Mouse (Mus musculus): ENCODE results near the gene Rps7. TPM values are rescaled to one million over a fixed set of nuclear protein-coding genes. Genes with fewer than 3 reads are reported as not detected.
A peak's percentile ranks its signal among the peaks of the same experiment; 100 is the strongest.

The Rps7 gene
- polyA plus RNA-seq, 1 experiment: 932 TPM

DNA sequence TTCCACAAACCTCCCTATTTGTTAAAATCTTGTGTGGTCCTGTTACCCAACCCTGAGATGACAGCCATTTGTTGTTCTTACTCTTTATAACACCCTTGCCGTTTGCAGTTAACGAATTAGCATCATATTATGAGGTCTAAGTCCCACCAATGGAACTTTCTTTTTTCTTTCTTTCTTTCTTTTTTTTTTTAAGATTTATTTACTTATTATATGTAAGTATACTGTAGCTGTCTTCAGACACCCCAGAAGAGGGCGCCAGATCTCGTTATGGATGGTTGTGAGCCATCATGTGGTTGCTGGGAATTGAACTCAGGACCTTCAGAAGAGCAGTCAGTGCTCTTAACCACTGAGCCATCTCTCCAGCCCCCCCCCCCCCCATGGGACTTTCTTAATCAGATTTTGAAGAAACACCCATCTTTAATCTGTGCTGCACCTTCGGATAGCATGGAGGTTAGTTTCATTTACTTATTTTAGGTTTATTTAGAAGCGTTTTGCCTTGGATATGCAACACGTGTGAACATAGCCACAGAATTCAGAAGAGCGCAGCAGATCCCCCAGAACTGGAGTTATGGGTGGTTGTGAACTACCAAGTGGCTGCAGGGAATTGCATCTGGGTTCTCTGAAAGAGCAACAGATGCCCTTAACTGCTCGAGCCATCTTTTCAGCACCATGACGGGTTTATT, 38.4 kb upstream of the Rps7 start:
- H3ac ChIP-seq (ENCODE audit: control insufficient read depth, insufficient read length): no peak overlapping the region
- no peaks in the 10 kb centered on the region for H3K36me3 ChIP-seq (ENCODE audit: control insufficient read depth, insufficient read depth)
- H3K4me2 ChIP-seq (ENCODE audit: low read depth): no peak overlapping the region
- TF ChIP-seq POLR2AphosphoS2 (IDR thresholded peaks at IDR 0.05; ENCODE audit: insufficient read length, low read depth): no peak
- H3K4me3 ChIP-seq: peak overlapping the region; percentile 28
- H3K27me3 ChIP-seq (ENCODE audit: control insufficient read depth, insufficient read depth, insufficient read length): no peaks in the 10 kb centered on the region
- H3K79me2 ChIP-seq (ENCODE audit: control insufficient read depth, insufficient read depth): no peaks in the 10 kb centered on the region

DNA sequence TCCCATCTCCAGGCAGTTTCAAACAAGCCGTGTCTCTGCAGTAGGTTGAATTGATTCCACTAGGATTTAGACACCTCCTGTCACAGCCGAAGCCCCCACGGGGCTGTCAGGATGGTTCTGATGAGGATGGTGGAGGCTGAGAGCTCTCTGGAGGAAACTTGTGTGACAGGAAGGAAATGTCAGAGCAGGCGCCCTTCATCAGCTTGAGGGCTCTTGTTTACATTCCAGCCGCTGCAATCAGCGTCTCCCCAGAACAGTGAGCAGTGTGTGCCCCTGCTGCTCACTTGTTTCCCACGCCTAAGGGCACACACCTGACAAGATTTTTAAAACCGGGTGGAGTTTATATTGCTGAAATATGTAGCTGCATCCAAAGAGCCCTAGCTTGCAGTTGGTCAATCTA, 31.5 kb upstream of the Rps7 start:
- no peaks in the 10 kb centered on the region for H3K27me3 ChIP-seq (ENCODE audit: control insufficient read depth, insufficient read depth, insufficient read length)
- no peak overlapping the region for H3K4me2 ChIP-seq (ENCODE audit: low read depth)
- H3K36me3 ChIP-seq (ENCODE audit: control insufficient read depth, insufficient read depth): no peaks in the 10 kb centered on the region
- no peak overlapping the region for H3K4me3 ChIP-seq
- no peak for TF ChIP-seq CEBPB (IDR thresholded peaks at IDR 0.05; ENCODE audit: insufficient read depth, poor library complexity, severe bottlenecking)
- no peak for TF ChIP-seq MAX (IDR thresholded peaks at IDR 0.05; ENCODE audit: low read depth)
- TF ChIP-seq SRF (IDR thresholded peaks at IDR 0.05; ENCODE audit: control insufficient read depth, insufficient read length, low read depth): no peak
- TF ChIP-seq REST (IDR thresholded peaks at IDR 0.05; ENCODE audit: insufficient read depth, insufficient read length): no peak
- no peak for TF ChIP-seq TCF3 (IDR thresholded peaks at IDR 0.05; ENCODE audit: insufficient read length, low read depth)
- no peak for TF ChIP-seq E2F4 (IDR thresholded peaks at IDR 0.05; ENCODE audit: insufficient read depth)
- no peak for TF ChIP-seq MYOD1 (IDR thresholded peaks at IDR 0.05; ENCODE audit: control insufficient read depth in 1 of 3, insufficient read length in 2 of 3, low read depth in 2 of 3)
- TF ChIP-seq USF1 (IDR thresholded peaks at IDR 0.05; ENCODE audit: low read depth): no peak
- no peak for TF ChIP-seq POLR2AphosphoS2 (IDR thresholded peaks at IDR 0.05; ENCODE audit: insufficient read length, low read depth)
- no peak for TF ChIP-seq POLR2A (IDR thresholded peaks at IDR 0.05; ENCODE audit: insufficient read length, low read depth)
- no peak for TF ChIP-seq TCF12 (IDR thresholded peaks at IDR 0.05; ENCODE audit: insufficient read depth, poor library complexity, severe bottlenecking)
- TF ChIP-seq MYOG (IDR thresholded peaks at IDR 0.05; ENCODE audit: control insufficient read depth in 1 of 3, insufficient read depth in 1 of 3, insufficient read length in 2 of 3, low read depth in 2 of 3): no peak
- no peaks in the 10 kb centered on the region for H3K79me2 ChIP-seq (ENCODE audit: control insufficient read depth, insufficient read depth)
- H3ac ChIP-seq (ENCODE audit: control insufficient read depth, insufficient read length): no peak overlapping the region

DNA sequence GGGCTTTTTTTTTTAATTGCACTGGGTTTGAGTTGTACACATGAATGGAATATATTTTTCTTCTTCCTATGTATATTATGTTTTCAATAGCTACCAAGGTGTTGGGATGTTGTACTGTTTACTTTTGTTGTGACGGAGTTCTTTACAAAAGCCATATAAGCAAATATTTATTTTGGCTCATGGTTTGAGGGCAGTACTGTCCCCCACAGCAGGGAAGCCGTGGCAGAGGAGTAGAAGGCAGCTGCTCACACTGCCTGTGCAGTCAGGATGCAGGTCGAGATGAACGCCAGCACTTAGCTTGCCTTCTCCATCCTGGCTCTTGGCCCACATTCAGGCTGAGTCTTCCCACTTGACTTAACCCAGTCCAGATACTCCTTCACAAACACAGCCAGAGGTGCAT, 31.0 kb upstream of the Rps7 start:
- TF ChIP-seq USF1 (IDR thresholded peaks at IDR 0.05; ENCODE audit: low read depth) (no peak), MYOD1 (IDR thresholded peaks at IDR 0.05; ENCODE audit: control insufficient read depth in 1 of 3, insufficient read length in 2 of 3, low read depth in 2 of 3) (no peak), TCF12 (IDR thresholded peaks at IDR 0.05; ENCODE audit: insufficient read depth, poor library complexity, severe bottlenecking) (no peak)
- H3K4me3 ChIP-seq: no peak overlapping the region
- H3ac ChIP-seq (ENCODE audit: control insufficient read depth, insufficient read length): no peak overlapping the region
- no peaks in the 10 kb centered on the region for H3K27me3 ChIP-seq (ENCODE audit: control insufficient read depth, insufficient read depth, insufficient read length)
- no peaks in the 10 kb centered on the region for H3K36me3 ChIP-seq (ENCODE audit: control insufficient read depth, insufficient read depth)
- H3K4me2 ChIP-seq (ENCODE audit: low read depth): no peak overlapping the region
- H3K79me2 ChIP-seq (ENCODE audit: control insufficient read depth, insufficient read depth): no peaks in the 10 kb centered on the region

DNA sequence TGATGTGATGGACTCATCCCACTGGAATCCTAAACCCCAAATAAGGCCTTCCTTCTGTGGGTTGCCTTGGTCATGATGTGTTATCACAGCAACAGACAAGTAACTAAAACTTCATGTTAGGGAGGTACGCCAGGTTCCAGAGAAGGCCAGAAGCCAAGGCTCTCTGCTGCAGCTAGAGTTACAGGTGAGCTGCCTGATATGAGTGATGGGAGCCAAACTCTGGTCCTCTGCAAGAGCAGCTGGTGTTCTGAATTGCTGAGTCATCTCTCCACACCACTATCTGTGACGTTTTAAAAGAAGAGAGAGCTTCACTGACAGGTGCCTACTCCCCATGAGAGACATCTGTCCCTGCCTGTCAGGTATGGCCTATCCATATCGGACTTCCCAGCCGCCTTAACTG, 26.9 kb upstream of the Rps7 start:
- Histone ChIP-seq H3K36me3 (ENCODE audit: control insufficient read depth, insufficient read depth) (no peaks in the 10 kb centered on the region), H3K4me2 (ENCODE audit: low read depth) (no peak overlapping the region), H3ac (ENCODE audit: control insufficient read depth, insufficient read length) (no peak overlapping the region), H3K4me3 (no peak overlapping the region), H3K79me2 (ENCODE audit: control insufficient read depth, insufficient read depth) (no peaks in the 10 kb centered on the region), H3K27me3 (ENCODE audit: control insufficient read depth, insufficient read depth, insufficient read length) (no peaks in the 10 kb centered on the region)
- TF ChIP-seq TCF3 (IDR thresholded peaks at IDR 0.05; ENCODE audit: insufficient read length, low read depth): no peak

DNA sequence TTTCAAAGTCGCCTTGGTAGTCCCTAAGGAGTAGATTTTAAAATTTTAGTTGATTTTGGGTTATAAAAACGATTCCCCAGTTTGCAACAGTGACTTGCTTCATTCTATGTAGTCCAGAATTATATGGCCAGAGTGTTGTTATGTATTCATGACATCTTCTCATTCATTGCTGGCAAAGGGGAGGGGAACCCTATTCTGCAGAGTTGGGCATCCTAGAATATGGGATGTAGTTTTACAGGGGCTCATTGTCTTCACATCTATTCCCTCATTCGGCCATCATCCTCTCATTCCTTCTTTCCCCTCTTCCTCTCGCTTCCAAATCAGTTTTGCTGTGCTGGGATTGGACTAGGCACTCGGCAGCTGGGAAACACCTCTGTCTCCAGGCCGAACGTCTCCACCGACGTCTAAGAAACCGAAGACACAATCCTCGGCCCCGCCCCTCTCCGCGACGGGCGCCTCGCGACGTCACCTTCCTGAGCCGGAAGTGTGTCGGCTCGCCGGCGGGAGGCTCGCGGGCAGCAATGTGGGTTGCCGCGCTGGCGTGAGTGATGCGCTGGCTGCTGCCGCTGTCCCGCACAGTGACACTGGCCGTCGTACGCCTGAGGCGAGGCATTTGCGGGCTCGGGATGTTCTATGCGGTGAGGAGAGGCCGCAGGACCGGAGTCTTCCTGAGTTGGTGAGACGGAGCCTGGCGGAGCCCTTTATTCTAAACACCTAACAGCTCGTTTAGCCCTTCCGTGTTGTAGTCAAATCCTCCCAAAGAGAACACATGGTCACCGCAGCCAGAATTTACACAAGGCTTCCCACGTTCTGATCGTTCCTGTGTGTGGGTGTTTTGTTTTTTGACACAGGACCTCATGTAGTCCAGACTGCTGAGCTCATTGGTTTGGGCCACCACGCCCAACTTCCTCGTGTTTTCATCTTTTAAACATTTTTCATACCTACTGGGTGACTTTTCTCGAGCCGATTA, 13.7 kb upstream of the Rps7 start, which contains the start of gene Rnaseh1:
Rnaseh1 (plus strand) TSS at position 462 of the 970 bp plus-strand sequence.
- TF ChIP-seq TCF3 (IDR thresholded peaks at IDR 0.05; ENCODE audit: insufficient read length, low read depth) (no peak), MYOD1 (IDR thresholded peaks at IDR 0.05; ENCODE audit: control insufficient read depth in 1 of 3, insufficient read length in 2 of 3, low read depth in 2 of 3) (peak in 1 of 3 experiments; percentile 41), USF1 (IDR thresholded peaks at IDR 0.05; ENCODE audit: low read depth) (no peak), POLR2AphosphoS2 (IDR thresholded peaks at IDR 0.05; ENCODE audit: insufficient read length, low read depth) (peak; percentile 98), POLR2A (IDR thresholded peaks at IDR 0.05; ENCODE audit: insufficient read length, low read depth) (peak; percentile 100)
- Histone ChIP-seq H3K79me2 (ENCODE audit: control insufficient read depth, insufficient read depth) (peaks cover 13% of the 10 kb centered on the region), H3K4me3 (peak within 1 kb of the TSS; percentile 63)

More for the DNA sequence above, 13.7 kb upstream of the Rps7 start, which contains the start of gene Rnaseh1:
- Histone ChIP-seq H3ac (ENCODE audit: control insufficient read depth, insufficient read length) (peak within 1 kb of the TSS; percentile 59), H3K27me3 (ENCODE audit: control insufficient read depth, insufficient read depth, insufficient read length) (no peaks in the 10 kb centered on the region), H3K36me3 (ENCODE audit: control insufficient read depth, insufficient read depth) (peaks cover 7% of the 10 kb centered on the region), H3K4me2 (ENCODE audit: low read depth) (peak within 1 kb of the TSS; percentile 93)
